Mouse (Mus musculus) urinary bladder, postnatal 4 days (tissue): Measurements from ENCODE around the gene Dact2.
A peak's percentile ranks its signal among the peaks of the same experiment; 100 is the strongest.

Source experiments
- DNase-seq, 2 experiments: peaks; one replicate each; pipeline ENCODE4 v3.0.0; 2021 to 2022; ENCODE audit warnings: low spot score in 2 of 2

Dact2 gene

DNA sequence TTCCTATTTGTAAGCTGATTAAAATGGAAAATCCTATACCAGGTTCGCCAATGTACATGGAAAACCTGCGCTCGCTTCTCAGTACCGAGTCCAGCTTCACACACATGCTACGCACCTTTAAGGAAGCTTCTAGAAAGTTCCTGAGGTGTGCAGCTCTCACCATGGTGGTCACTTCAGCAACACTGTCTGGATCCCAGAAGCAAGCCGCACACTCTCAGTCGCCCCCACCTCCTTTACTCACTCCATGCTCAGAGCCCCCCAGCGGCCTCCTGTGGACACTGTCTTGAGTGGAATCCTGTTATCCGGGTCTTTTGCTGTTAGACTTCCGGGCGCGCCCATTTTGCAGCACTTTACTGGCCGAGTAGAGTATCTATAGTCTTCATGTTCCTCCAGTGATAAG, at the start of gene Dact2:
Gene Dact2 (minus strand): TSS at position 244 of the 400 bp plus-strand sequence.
- DNase-seq: no peak

DNA sequence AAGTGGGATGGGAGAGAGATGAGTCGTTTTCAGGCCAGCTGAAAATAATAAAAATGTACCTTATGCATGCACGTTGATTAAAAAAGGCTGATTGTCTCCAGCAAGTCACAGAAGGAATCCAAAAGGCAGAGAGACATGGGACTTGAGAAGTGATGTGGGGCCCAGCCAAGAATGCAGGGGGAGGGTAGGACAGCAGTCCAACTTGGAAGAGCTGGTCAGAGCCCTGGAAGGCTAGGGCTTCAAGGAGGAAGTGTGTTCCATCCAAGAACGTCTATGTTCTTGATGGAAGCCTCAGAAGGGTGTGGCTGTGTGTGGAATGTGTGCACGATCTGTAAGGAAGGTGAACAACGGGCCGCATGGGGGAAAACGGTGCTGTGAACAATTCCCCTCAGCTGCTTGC, 48.4 kb upstream of the Dact2 start:
- no peak for DNase-seq

GRCm38 (mm10) chr17:14250401-14250800, 46.3 kb upstream of the Dact2 start:
- DNase-seq: no peak

DNA sequence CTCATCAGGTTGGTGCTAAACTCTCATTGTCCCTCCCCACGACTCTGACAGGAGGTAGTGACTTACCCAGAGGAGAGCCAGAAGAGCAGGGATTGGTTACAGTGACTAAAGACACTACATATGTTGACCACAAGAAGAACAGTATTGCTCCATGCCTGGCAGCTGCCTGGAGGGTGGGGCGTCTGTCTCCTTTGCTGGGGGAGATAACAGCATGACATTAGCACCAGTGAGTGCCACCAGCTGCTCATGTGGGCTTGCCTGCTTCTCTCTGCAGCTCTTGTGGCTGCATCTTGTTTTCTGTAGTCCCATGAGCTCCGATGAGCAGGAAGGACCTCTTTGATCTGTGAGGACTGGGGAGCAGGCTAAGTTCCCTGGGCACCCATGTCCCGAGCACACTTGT, 45.5 kb upstream of the Dact2 start:
- DNase-seq: peak in 1 of 2 experiments; percentile 57

- DNase-seq: no peak
Observed at GRCm38 (mm10) chr17:14247931-14248330, 43.8 kb upstream of the Dact2 start.

GRCm38 (mm10) chr17:14246266-14246665, 42.2 kb upstream of the Dact2 start:
- no peak for DNase-seq

DNA sequence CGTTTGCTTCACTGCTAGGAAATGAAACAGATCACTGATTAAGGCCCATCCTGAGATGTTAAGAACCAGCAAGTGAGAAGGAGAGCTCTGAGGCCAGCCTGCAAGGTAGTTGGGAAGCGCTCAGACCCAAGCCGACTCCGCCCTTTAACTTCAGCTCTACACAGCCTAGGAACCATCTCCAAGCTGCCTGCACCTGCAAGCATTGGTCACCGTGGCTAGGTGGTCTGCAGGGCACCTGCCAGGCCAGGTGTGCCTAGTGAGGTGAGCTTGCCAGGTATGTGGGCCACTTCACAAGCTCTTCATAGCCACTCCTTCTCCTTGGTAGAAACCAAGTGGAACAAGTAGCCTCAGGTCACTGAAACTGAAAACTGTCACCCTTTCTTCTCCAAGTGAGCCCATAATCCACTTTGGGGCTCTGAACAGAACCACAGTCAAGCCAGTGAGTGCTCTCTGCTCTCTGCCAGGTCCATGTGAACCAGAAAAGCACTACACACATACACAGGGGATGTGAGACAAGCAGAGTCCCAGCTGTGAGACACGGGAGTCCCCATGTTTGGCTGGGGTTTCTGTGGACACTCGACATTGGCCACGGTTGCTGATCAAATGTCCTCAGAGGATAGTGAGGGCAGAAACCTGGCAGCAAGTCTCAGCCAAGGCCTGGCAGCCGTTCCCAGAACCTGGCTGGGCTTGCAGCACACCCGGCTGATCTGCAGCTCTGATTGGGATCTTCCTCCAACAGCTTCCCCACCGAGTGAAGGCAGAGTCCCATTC, 40.3 kb upstream of the Dact2 start:
- no peak for DNase-seq

DNA sequence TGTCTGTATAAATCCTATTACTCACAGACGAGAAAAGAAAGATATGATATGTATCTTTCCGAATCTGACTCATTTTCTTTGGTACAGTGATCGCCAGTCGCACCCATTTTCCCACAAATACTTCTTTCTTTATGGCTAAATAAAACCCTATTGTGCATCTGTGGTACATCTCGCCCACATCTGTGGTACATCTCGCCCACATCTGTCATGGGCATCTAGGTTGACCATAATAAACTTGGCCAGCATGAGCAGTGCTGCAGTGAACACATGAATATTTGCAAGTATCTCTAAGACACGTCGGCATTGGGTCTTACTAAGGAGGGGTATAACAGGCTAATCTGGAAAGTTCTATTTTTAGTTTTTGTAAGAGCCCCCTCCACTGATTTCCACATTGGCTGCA, 38.5 kb upstream of the Dact2 start:
- DNase-seq: no peak

DNA sequence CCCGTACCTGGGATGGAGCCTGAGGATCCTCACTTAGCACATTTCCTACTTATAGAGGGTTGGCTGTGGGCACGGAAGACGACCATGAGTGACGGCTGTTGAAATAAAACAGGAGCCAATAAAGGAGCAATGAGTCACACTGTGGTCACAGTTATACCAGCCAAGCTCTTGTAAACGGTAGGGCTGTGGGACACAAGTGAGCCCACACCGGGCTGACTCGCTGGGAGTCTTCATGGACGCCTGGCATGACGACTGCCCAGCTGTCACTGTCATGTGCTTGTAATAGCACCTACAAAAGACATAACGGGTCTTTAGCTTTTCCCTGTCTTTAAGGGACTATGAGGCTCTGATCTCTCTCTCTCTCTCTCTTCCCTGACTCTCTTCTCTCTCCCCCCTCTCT, 35.9 kb upstream of the Dact2 start:
- no peak for DNase-seq

- DNase-seq: no peak
Observed at GRCm38 (mm10) chr17:14237134-14237533, 33.0 kb upstream of the Dact2 start.

- DNase-seq: no peak
Observed at GRCm38 (mm10) chr17:14234774-14235389, 30.8 kb upstream of the Dact2 start.

DNA sequence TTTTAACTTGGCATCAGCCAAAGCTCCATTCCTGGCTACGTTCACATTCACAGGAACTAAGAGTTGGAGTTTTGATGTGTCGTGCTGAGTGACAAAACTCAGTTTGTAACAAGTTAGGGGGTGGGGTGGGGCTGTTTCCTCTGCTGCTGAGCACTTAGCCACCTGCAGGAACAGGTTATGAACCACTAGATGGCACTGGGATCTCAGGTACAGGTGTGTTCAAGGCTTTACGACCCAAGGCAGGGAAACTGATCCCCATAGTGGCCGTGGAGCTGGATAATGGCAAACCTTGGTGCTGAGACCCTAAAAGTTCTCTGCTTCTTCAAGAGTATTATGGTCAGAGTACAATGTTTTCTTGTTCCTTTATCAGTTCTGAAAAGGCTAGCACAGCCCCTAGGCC, 29.6 kb upstream of the Dact2 start:
- DNase-seq: no peak

DNA sequence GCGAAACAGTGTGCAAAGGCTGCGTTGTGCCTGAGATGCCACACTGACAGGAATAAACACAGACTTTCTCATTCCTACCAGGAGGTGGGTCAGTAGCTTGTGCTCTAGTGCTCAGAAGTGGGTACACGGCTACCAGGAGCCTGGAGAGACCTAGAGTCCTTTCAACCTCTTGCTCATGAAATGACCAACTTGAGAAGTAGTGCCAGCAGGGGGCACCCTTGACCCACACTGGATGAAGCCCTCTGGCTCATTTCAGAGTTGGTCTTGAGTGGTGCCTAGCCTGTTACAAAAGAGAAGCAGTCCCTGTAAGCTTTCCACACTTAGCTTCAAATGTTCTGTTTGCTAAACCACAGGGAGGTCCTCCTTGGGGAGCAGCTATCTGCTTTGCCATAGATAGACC, 28.5 kb upstream of the Dact2 start:
- DNase-seq: peak; percentile 67 to 86

GRCm38 (mm10) chr17:14230698-14231430, 26.8 kb upstream of the Dact2 start:
- peak in 1 of 2 experiments; percentile 48 for DNase-seq

DNA sequence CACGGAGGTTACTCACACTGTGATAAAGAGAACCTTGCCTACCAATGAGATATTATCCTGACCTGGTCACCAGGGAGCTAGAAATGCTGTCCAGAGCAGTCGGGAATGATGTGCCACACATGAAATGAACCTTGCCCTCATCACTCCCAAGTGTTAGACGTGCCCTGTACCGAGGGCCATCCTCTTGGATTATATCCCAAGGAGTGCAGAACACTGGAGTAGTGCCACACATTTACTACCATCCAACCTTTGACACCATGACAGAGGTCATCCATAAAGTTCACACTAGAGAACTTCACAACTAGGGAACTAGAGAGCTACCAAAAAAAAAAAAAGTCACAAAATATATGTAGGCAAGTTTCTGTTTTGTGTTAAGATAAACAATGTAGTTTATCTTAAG, 24.3 kb upstream of the Dact2 start:
- no peak for DNase-seq

- DNase-seq: no peak
Observed at GRCm38 (mm10) chr17:14227601-14228000, 23.5 kb upstream of the Dact2 start.

GRCm38 (mm10) chr17:14226778-14227177, 22.7 kb upstream of the Dact2 start:
- DNase-seq: no peak

- no peak for DNase-seq
Observed at GRCm38 (mm10) chr17:14225982-14226652, 22.0 kb upstream of the Dact2 start.

GRCm38 (mm10) chr17:14221893-14222615, 17.9 kb upstream of the Dact2 start:
- DNase-seq: no peak

DNA sequence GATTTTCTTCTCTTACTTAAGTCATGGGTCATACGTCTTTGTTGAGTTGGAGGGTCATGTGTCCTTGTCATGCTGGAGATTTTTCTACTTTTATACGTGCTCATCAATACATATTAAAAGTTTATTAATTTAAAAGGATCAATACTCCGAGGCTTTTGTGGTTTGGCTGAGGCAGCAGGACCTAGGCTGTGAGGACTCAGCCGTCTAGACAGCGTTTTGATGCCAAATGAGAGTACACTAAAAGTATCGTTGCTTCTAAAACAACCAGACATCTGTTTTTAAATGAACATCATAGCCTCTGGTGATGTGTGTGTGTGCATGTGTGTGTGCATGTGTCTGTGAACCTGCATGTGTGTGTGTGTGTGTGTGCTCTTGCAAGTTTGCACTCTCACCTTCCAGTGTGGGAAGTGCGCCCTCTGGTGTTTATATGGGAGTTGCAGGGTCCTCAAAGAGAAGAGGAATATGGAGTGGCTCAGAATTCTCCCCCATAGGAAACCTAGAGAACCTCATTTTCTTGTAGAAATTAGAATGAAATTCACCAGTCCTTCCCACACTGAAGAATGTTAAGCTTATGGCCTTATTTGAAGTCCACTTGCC, 16.6 kb upstream of the Dact2 start:
- peak; percentile 35 to 75 for DNase-seq

GRCm38 (mm10) chr17:14213976-14214529, 9.9 kb upstream of the Dact2 start:
- no peak for DNase-seq
